Mouse (Mus musculus) intestine, embryonic 16.5 days (tissue): ENCODE data around the gene Ccnt2. TPM values are rescaled to one million over a fixed set of nuclear protein-coding genes. Genes with fewer than 3 reads are reported as not detected.

Source experiments
- ATAC-seq: fragments of 200-750 bp; cut with Nextera tagmentation; 2 replicates; pipeline ENCODE4 v1.8.0; 2017; ENCODE audit warnings: moderate TSS enrichment, moderate library complexity
- H3K27ac ChIP-seq: fragments of 300-500 bp; sonication (generic); 2 replicates; pipeline ENCODE4 v1.5.1; 2014; ENCODE audit warnings: mild to moderate bottlenecking, low read length
- H3K27me3 ChIP-seq: fragments of 300-500 bp; sonication (generic); replicated peaks from 2 replicates; pipeline ENCODE4 v1.6.1; 2014; ENCODE audit warnings: low read length, control low read depth, mixed read lengths; ENCODE audit not compliant: control insufficient read depth, insufficient read depth
- H3K36me3 ChIP-seq: fragments of 300-500 bp; sonication (generic); 2 replicates; pipeline ENCODE4 v1.6.1; 2014; ENCODE audit warnings: low read length, control low read depth; ENCODE audit not compliant: control insufficient read depth, insufficient read depth
- H3K4me1 ChIP-seq: fragments of 300-500 bp; sonication (generic); 2 replicates; pipeline ENCODE4 v1.6.1; 2014; ENCODE audit warnings: low read length, control low read depth, mixed read lengths; ENCODE audit not compliant: control insufficient read depth, insufficient read depth
- H3K4me2 ChIP-seq: fragments of 300-500 bp; sonication (generic); 2 replicates; pipeline ENCODE4 v1.6.1; 2014; ENCODE audit warnings: low read depth, low read length, control low read depth
- H3K4me3 ChIP-seq: fragments of 300-500 bp; sonication (generic); 2 replicates; pipeline ENCODE4 v1.5.1; 2014; ENCODE audit warnings: mild to moderate bottlenecking, low read length
- H3K9ac ChIP-seq: fragments of 300-500 bp; sonication (generic); 2 replicates; pipeline ENCODE4 v1.6.1; 2014; ENCODE audit warnings: low read depth, low read length
- H3K9me3 ChIP-seq: fragments of 300-500 bp; sonication (generic); 2 replicates; pipeline ENCODE4 v1.6.1; 2016; ENCODE audit warnings: low read length, control low read depth; ENCODE audit not compliant: control insufficient read depth
- WGBS: fragments of 180-500 bp; shearing (Covaris S2); extraction: QIAGEN DNeasy Blood & Tissue Kit; methylation state at CpG from one replicate; pipeline ENCODE4 v1.1.7; 2014; 5-methylcytosine and 5-hydroxymethylcytosine counted together
- polyA plus RNA-seq: library from polyadenylated mRNA; unstranded; fragments of >200 nt; fragmentation: Nextera tagmentation; extraction: Ambion mirVana; gene quantifications from 2 replicates; pipeline ENCODE4 v1.2.1, GENCODE M21; 2015

Ccnt2 gene
- polyA plus RNA-seq, 1 experiment from 2014 or later: 51.5 TPM

GRCm38 (mm10) chr1:127783862-127784261 lies 9.9 kb downstream of the Ccnt2 start:
- Histone ChIP-seq H3K36me3 (no peaks in the 10 kb centered on the region), H3K4me3 (no peak overlapping the region), H3K4me2 (no peak overlapping the region), H3K4me1 (peaks cover 10% of the 10 kb centered on the region), H3K9me3 (no peaks in the 10 kb centered on the region), H3K9ac (no peak overlapping the region), H3K27ac (no peak overlapping the region), H3K27me3 (no peaks in the 10 kb centered on the region)
- ATAC-seq: no peak

- Histone ChIP-seq H3K9ac (no peak overlapping the region), H3K27me3 (no peaks in the 10 kb centered on the region), H3K9me3 (no peaks in the 10 kb centered on the region), H3K4me2 (no peak overlapping the region), H3K27ac (no peak overlapping the region), H3K4me3 (no peak overlapping the region), H3K4me1 (peaks cover 3% of the 10 kb centered on the region; the same call in 1 of the 2 replicates), H3K36me3 (no peaks in the 10 kb centered on the region)
- WGBS: 57% methylated on average over 1 of the region's 1 CpGs
- no peak for ATAC-seq
Observed at GRCm38 (mm10) chr1:127785882-127786281, 11.9 kb downstream of the Ccnt2 start.

- WGBS: 83% methylated on average over 6 of the region's 6 CpGs
- Histone ChIP-seq H3K36me3 (no peaks in the 10 kb centered on the region), H3K4me3 (no peak overlapping the region), H3K9ac (no peak overlapping the region), H3K4me1 (no peaks in the 10 kb centered on the region), H3K9me3 (no peaks in the 10 kb centered on the region), H3K27me3 (no peaks in the 10 kb centered on the region), H3K4me2 (no peak overlapping the region), H3K27ac (no peak overlapping the region)
- no peak for ATAC-seq
Observed at GRCm38 (mm10) chr1:127788943-127789342, 15.0 kb downstream of the Ccnt2 start.

GRCm38 (mm10) chr1:127793459-127793858 lies 19.5 kb downstream of the Ccnt2 start:
- H3K4me1 ChIP-seq: no peaks in the 10 kb centered on the region
- H3K9ac ChIP-seq: no peak overlapping the region
- ATAC-seq: no peak
- H3K4me3 ChIP-seq: no peak overlapping the region
- H3K27ac ChIP-seq: no peak overlapping the region
- 93% methylated on average over 1 of the region's 1 CpGs for WGBS
- no peaks in the 10 kb centered on the region for H3K36me3 ChIP-seq
- H3K27me3 ChIP-seq: no peaks in the 10 kb centered on the region
- no peak overlapping the region for H3K4me2 ChIP-seq
- H3K9me3 ChIP-seq: no peaks in the 10 kb centered on the region

- no peak for ATAC-seq
- WGBS: 91% methylated on average over 6 of the region's 6 CpGs
- Histone ChIP-seq H3K4me1 (no peaks in the 10 kb centered on the region), H3K27ac (no peak overlapping the region), H3K27me3 (no peaks in the 10 kb centered on the region), H3K4me2 (no peak overlapping the region), H3K4me3 (no peak overlapping the region), H3K9ac (no peak overlapping the region), H3K36me3 (no peaks in the 10 kb centered on the region; the same call in 1 of the 2 replicates), H3K9me3 (no peaks in the 10 kb centered on the region)
Observed at GRCm38 (mm10) chr1:127795087-127795769, 21.3 kb downstream of the Ccnt2 start.

- Histone ChIP-seq H3K36me3 (no peaks in the 10 kb centered on the region; the same call in 1 of the 2 replicates), H3K9me3 (no peaks in the 10 kb centered on the region), H3K27me3 (no peaks in the 10 kb centered on the region), H3K27ac (no peak overlapping the region), H3K4me2 (no peak overlapping the region), H3K4me3 (no peak overlapping the region), H3K4me1 (no peaks in the 10 kb centered on the region), H3K9ac (no peak overlapping the region)
- 75% methylated on average over 4 of the region's 4 CpGs for WGBS
- ATAC-seq: no peak
Observed at GRCm38 (mm10) chr1:127796341-127796740, 22.4 kb downstream of the Ccnt2 start.

GRCm38 (mm10) chr1:127796752-127797151 lies 22.8 kb downstream of the Ccnt2 start:
- H3K4me1 ChIP-seq: no peaks in the 10 kb centered on the region
- no peak overlapping the region for H3K4me2 ChIP-seq
- no peak overlapping the region for H3K9ac ChIP-seq
- ATAC-seq: no peak
- no peaks in the 10 kb centered on the region; the same call in 1 of the 2 replicates for H3K36me3 ChIP-seq
- WGBS: 68% methylated on average over 1 of the region's 1 CpGs
- H3K27ac ChIP-seq: no peak overlapping the region
- no peak overlapping the region for H3K4me3 ChIP-seq
- no peaks in the 10 kb centered on the region for H3K9me3 ChIP-seq
- H3K27me3 ChIP-seq: no peaks in the 10 kb centered on the region

GRCm38 (mm10) chr1:127802916-127803315 lies 29.0 kb downstream of the Ccnt2 start:
- Histone ChIP-seq H3K4me2 (no peak overlapping the region), H3K4me3 (no peak overlapping the region), H3K9ac (no peak overlapping the region), H3K4me1 (no peaks in the 10 kb centered on the region), H3K27ac (no peak overlapping the region), H3K9me3 (no peaks in the 10 kb centered on the region), H3K27me3 (no peaks in the 10 kb centered on the region), H3K36me3 (peaks cover 11% of the 10 kb centered on the region)
- ATAC-seq: no peak
- WGBS: 82% methylated on average over 8 of the region's 8 CpGs

GRCm38 (mm10) chr1:127808671-127809070 lies 34.7 kb downstream of the Ccnt2 start:
- no peak overlapping the region for H3K27ac ChIP-seq
- no peak overlapping the region for H3K4me2 ChIP-seq
- no peaks in the 10 kb centered on the region for H3K9me3 ChIP-seq
- ATAC-seq: no peak
- H3K9ac ChIP-seq: no peak overlapping the region
- H3K36me3 ChIP-seq: no peaks in the 10 kb centered on the region
- H3K4me3 ChIP-seq: no peak overlapping the region
- H3K4me1 ChIP-seq: no peaks in the 10 kb centered on the region
- 90% methylated on average over 7 of the region's 7 CpGs for WGBS
- H3K27me3 ChIP-seq: no peaks in the 10 kb centered on the region

GRCm38 (mm10) chr1:127812929-127813328 lies 39.0 kb downstream of the Ccnt2 start:
- Histone ChIP-seq H3K9me3 (no peaks in the 10 kb centered on the region), H3K4me1 (no peaks in the 10 kb centered on the region), H3K4me2 (no peak overlapping the region), H3K9ac (no peak overlapping the region), H3K36me3 (no peaks in the 10 kb centered on the region), H3K27ac (no peak overlapping the region), H3K4me3 (no peak overlapping the region), H3K27me3 (no peaks in the 10 kb centered on the region)
- WGBS: 69% methylated on average over 7 of the region's 7 CpGs
- no peak for ATAC-seq
